Mouse (Mus musculus) layer of hippocampus, postnatal 36 days (tissue): ENCODE results near the gene Gm9733. TPM values are rescaled to one million over a fixed set of nuclear protein-coding genes. Genes with fewer than 3 reads are reported as not detected.
"Not testable (repeated sequence)": the region's sequence is repeated elsewhere in the genome, so short reads cannot be mapped to it uniquely, and the experiment has no call there.

ENCODE experiments used
- DNase-seq, 2 experiments: peaks; one replicate each; pipeline ENCODE4 v3.0.0; 2022
- total RNA-seq, 2 experiments: library from RNA; stranded (reverse); gene quantifications; 2 replicates each; pipeline ENCODE4 v1.2.3; 2021

Gene Gm9733
- not detected for total RNA-seq

DNA sequence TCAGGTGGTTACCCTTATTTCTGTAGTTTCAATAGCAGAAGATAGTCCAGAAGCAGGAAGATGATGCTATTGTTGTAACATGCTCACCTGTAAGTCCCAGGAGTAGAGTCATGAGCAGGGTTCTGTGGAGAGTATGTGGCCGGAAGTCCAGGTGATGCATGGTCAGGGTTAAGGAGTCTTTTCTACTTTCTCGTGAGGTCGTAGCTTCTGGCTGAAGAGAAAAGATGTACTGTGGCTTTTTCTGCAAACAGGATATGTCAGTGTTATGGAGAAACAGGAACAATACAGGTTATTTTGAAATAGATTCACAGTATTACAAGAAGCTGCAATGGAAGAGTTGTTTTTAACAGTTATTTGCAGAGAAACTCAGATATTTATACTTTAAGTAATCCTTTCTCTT lies at the start of gene Gm9733:
Gene Gm9733, minus strand, starts transcription at position 240 of the 400 bp plus-strand sequence.
- DNase-seq, result no peak

DNA sequence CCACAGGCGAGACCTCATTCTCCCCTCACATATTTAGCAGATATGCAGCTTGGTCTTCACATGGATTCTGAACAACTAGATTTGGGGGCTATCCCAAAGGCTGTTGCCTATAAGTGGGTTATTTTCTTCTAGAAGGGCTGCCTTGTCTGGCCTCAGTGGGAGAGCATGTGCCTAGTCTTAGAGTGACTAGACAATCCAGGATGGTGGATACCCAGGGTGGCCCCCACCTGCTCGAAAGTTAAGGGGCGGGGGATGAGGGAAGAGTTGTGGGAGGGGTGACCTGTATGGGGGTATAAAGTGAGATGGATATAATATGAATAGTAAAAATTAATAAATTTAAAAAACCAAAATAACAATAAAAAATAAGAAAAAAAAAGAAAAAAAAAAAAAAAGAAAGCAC lies 23.6 kb upstream of the Gm9733 start:
- DNase-seq, result not testable (repeated sequence)

DNA sequence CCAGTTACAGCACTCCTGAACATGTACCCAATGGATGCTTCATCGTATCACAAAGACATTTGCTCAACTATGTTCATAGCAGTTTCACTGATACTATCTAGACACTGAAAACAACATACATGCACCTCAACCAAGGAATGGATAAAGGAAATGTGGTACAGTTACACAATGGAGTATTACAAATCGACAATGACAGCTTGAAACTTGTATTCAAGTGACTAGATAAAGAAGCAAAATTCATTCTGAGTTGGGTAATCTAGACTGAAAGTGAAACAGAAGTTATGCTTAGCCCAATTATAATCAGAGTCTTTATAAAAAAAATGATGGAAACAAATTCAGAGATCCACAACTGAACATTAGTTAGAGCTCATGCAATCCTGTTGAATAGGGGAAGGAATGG lies 18.2 kb upstream of the Gm9733 start:
- not testable (repeated sequence) for DNase-seq

DNA sequence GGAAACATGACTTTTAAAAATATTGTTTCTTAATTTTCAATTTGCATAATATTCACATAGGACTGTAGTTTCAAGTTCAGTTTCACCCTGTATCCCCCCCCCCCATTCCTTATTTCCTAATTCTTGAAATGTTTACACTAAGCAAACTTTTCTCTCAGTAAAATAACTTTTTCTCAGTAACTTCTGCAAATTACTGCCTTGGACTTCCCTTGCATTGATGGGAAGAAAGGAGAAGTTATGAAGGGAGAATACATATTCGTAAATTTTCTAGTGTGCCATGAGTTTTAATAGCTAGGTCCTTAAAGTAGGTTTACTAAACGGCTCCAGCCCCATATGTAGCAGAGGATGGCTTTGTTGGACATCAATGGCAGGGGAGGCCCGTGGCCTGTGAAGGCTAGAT lies 13.5 kb upstream of the Gm9733 start:
- DNase-seq, result not testable (repeated sequence)

DNA sequence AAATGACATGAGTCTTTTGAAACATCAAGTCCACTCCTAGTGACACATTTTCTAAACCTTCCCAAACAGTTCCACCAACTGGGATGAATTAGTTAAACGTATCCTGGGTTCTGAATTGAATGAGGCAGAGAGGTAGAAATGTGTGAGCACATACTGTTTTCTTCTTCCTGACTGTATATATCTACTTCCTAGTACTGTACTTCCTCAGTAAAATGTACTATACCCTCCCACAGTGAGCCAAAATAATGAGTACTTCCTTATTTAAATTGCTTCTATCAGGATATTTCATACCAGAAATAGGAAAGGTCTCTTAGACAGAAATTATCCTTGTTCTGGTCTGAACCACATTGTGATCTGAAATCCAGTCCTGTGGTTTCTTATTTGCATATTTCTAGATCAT lies 8.2 kb upstream of the Gm9733 start:
- DNase-seq, result no peak

DNA sequence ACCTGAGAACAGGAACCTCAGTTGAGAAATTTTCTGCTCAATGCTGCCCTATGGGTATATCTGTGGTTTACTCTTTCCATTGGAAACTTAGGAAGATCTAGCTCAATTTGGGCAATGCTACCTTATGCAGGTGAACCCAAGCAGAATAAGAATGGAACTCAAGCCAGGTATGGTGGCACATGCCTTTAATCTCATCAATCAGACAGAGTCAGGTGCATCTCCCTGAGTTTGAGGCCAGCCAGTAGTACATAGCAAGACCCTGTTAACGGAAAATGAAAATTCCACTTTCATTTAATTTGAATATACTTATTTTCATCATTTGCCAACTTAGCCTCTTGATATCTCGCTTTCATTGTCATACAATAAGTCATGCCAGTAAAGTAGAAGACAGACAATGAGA lies 2.1 kb upstream of the Gm9733 start:
- no peak for DNase-seq

DNA sequence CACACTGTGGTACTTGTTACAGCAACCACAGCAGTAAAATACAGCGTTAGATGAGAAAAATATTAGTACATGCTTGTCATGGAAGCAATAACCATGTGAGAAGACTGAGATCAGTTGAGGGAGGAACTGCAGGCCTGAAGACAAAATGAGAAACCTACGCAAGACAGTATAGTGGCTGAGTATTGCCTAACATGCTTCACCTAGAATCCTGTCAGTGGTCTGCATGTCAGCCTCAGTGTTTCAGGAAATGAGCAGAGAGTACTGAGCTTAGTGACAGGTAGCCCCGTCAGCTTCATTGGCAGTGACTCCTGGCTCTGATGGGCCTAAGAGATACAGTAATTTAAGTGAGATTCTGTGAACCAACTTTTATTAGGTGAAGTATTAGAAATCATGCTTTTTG lies 557 bp downstream of the Gm9733 start:
- DNase-seq, result no peak

DNA sequence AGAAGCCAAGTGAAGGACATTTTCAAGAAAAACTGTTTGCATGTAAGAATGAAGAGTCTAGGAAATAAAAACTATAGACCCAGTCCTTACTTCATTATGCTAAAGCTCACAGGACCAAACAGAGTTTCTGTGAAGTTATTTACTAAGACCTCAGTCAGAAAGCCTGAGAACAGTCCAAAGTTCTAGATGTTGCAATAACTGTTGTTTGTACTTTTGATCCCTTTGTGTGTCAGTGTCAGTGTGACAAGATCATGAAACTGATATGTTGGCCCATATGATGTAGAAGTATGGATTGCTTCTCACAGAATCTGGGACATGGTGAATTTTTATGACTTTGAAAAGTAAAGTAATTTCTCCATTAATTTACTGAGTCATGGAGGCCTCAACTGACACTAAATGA lies 2.6 kb downstream of the Gm9733 start:
- no peak for DNase-seq

DNA sequence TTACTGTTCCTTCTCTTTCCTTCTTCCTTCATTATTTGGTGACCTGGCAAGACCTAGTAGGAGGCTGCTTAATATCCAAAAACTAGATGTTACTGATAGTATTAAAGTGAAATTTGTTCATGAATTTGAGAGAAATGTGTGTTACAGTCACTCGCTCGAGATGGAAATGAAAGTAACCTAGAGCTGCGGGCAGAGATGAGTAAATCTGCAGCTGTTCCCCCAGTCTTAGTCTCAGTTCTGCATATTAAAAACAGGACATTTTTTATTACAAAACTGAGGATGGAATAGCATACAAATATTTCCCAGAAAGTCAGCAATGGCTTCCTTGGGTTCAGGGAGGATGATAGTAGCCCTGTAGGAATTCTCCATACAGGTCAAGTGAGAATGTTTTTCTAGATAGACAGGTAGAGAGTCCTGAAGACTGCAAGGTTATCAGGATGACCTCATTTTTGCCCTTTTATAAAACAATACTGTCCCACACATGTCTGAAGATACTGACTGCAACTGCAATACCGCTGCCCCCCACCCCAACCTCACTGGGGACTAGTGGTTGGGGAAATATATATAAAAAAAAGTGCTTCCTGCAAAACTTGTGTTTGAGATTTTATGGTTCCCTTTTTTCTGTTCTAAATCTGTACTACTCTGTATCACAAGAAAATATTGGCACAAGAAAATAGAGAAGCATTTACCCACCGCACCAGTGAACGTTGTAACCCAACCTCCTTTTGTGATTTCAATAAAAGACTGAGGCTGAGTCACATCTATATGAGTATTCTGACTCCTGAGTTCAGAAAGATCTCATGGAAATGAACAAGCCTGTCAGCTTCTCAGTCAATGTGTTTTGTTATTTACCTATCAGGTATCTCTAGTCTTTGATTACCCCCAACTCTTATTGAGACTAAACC lies 47.4 kb downstream of the Gm9733 start:
- no peak for DNase-seq

DNA sequence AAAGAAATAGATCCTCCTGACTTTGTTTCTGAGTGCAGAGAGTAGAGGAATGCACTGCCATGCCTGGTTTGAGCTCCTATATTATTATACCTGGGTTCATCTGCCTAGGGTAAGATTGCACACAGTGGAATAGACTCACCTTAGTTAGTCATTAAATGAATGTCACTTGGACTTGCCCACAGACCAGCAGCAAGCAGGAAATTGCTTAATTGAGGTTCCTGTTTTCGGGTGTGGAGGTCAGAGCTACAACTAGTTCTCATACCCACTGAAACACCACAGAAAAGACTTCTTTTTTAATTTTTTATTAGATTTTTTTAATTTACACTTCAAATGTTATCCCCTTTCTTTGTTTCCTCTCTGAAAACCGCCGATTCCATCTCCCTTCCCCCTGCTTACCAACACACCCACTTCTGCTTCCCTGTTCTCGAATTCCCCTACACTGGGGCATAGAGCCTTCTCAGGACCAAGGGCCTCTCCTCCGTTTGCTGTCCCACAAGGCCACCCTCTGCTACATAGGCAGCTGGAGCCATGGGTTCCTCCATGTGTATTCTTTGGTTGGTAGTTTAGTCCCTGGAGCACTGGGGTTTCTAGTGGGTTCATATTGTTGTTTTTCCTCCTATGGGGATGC lies 56.1 kb downstream of the Gm9733 start:
- DNase-seq, result no peak

DNA sequence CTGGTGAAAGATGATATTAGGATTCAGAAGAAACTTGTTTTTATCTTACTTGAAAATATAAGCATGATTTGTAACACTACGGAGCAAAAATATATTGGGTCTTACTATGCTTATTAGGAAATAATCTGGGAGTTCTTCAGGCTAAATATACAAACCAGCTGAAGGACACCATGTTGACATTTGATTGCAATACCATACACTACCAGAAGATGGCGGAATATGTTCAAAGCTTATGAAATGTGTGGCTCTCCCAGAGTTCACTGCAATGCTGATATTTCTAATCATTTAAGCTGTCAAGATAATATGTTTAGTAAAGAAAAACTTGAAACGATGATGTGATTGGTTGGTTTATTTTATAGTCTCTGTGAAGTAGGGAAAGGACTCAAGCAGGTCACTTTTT lies 67.7 kb downstream of the Gm9733 start:
- no peak for DNase-seq

DNA sequence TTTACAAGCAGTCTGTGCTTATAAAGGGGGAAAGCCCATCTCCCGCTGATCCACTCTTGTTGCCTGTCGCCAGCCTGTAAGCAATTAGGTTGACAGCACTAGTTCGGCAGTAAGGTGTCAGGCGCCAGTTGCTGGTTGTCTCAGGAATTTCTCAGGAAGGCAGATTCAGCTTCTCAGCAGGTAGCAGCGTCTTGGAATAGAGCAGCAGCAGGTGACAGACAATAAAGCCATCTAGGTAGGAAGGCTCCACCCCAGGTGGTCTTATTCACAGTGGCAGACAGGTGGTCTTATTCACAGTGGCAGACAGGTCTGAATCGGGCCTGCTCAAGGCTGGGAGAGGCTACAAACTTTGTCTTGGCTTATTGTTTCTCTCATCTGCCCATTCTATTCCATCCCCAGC lies 76.4 kb downstream of the Gm9733 start:
- no peak for DNase-seq

Other genes with a start within 250 kb of the Gm9733 start
- gene Sirpb1a, start 94.2 kb upstream of the Gm9733 start, total RNA-seq, result not detected
- not detected for gene Sirpb1b, start 242.8 kb upstream of the Gm9733 start, total RNA-seq